Mouse (Mus musculus) embryonic facial prominence, embryonic 11.5 days (tissue): Measurements from ENCODE around the gene Egflam. TPM values are rescaled to one million over a fixed set of nuclear protein-coding genes. Genes with fewer than 3 reads are reported as not detected.

Source experiments
- ATAC-seq: fragments of 200-750 bp; cut with Nextera tagmentation; replicated peaks from 2 replicates; pipeline ENCODE4 v1.8.0; 2017; ENCODE audit warnings: low read depth; ENCODE audit not compliant: insufficient number of reproducible peaks, low FRiP score, low TSS enrichment
- DNase-seq: peaks from one replicate; pipeline ENCODE4 v3.0.0-alpha.2; 2015; ENCODE audit warnings: low spot score
- H3K27ac ChIP-seq: fragments of 300-500 bp; sonication (generic); replicated peaks from 2 replicates; pipeline ENCODE4 v1.5.1; 2014; ENCODE audit warnings: mild to moderate bottlenecking, low read depth, low read length, control low read depth
- H3K27me3 ChIP-seq: fragments of 300-500 bp; sonication (generic); 2 replicates; pipeline ENCODE4 v1.6.1; 2014; ENCODE audit warnings: mild to moderate bottlenecking, low read length, moderate library complexity, mixed read lengths; ENCODE audit not compliant: control insufficient read depth, insufficient read depth
- H3K36me3 ChIP-seq: fragments of 300-500 bp; sonication (generic); replicated peaks from 2 replicates; pipeline ENCODE4 v1.6.1; 2014; ENCODE audit warnings: low read depth, mild to moderate bottlenecking, low read length, moderate library complexity, mixed read lengths; ENCODE audit not compliant: control insufficient read depth, insufficient read depth
- H3K4me1 ChIP-seq: fragments of 300-500 bp; sonication (generic); 2 replicates; pipeline ENCODE4 v1.6.1; 2014; ENCODE audit warnings: low read length, mixed read lengths; ENCODE audit not compliant: control insufficient read depth, insufficient read depth
- H3K4me2 ChIP-seq: fragments of 300-500 bp; sonication (generic); 2 replicates; pipeline ENCODE4 v1.6.1; 2014; ENCODE audit warnings: low read depth, mild to moderate bottlenecking, control low read depth, low read length, moderate library complexity
- H3K4me3 ChIP-seq: fragments of 300-500 bp; sonication (generic); 2 replicates; pipeline ENCODE4 v1.5.1; 2014; ENCODE audit warnings: low read depth, low read length, control low read depth
- H3K9ac ChIP-seq: fragments of 300-500 bp; sonication (generic); replicated peaks from 2 replicates; pipeline ENCODE4 v1.6.1; 2014; ENCODE audit warnings: mild to moderate bottlenecking, control low read depth, low read length
- H3K9me3 ChIP-seq: fragments of 300-500 bp; sonication (generic); replicated peaks from 2 replicates; pipeline ENCODE4 v1.6.1; 2016; ENCODE audit warnings: mild to moderate bottlenecking, low read length, inconsistent platforms, mixed read lengths; ENCODE audit not compliant: control insufficient read depth
- WGBS: fragments of 180-500 bp; shearing (Covaris S2); extraction: QIAGEN DNeasy Blood & Tissue Kit; methylation state at CpG from one replicate; pipeline ENCODE4 v1.1.7; 2014; 5-methylcytosine and 5-hydroxymethylcytosine counted together
- polyA plus RNA-seq: library from polyadenylated mRNA; unstranded; fragments of >200 nt; fragmentation: Nextera tagmentation; extraction: Ambion mirVana; gene quantifications from 2 replicates; pipeline ENCODE4 v1.2.1, GENCODE M21; 2014

The Egflam gene
- polyA plus RNA-seq, 1 experiment from 2014 or later: 13.0 TPM

DNA sequence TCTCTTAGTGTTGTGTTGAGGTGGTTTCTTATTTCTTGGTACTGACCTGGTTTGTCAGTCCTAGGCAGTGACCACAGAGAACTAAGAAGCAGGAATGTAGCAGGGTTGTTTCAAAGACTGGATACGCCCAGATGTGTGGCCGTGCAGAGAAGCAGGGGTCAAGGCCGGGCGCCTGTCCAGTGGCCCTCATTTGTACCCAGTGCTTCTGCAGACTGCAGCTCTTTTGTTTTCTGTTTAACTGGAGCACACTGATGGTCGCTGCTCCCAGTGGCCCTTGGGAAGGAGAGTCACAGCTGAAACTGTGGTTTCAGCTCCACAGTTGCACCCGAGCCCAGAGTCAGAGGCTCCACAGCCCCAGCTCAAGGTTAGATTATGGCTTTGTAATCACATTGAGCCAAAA lies 217.6 kb downstream of the Egflam start:
- H3K4me2 ChIP-seq: no peak overlapping the region
- no peak for DNase-seq
- H3K27me3 ChIP-seq: no peaks in the 10 kb centered on the region
- H3K4me3 ChIP-seq: no peak overlapping the region
- no peak overlapping the region for H3K9ac ChIP-seq
- no peaks in the 10 kb centered on the region for H3K9me3 ChIP-seq
- no peak for ATAC-seq
- H3K27ac ChIP-seq: no peak overlapping the region
- 41% methylated on average over 6 of the region's 6 CpGs for WGBS
- H3K36me3 ChIP-seq: no peaks in the 10 kb centered on the region
- H3K4me1 ChIP-seq: no peaks in the 10 kb centered on the region

DNA sequence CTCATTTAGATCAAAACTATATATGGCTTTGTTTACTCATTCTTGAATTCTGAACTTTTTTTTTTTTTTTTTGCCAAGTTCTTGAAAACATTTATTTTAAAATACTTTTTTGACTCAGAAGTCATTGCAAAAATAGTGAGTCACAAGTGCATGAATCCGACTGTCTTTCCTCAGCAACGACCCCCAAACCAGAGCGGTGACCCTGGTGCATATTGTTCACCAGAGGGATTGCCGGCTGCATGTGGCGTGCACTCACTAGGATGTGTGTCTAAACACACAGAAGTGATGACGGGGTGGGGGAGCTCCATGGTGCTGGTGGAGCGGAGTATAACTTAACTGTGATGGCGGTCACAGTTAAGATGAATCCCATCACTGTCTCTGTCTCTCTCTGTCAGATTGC lies 224.4 kb downstream of the Egflam start:
- Histone ChIP-seq H3K36me3 (no peaks in the 10 kb centered on the region), H3K27ac (no peak overlapping the region), H3K9ac (no peak overlapping the region), H3K27me3 (no peaks in the 10 kb centered on the region), H3K4me2 (no peak overlapping the region), H3K9me3 (no peaks in the 10 kb centered on the region), H3K4me3 (no peak overlapping the region), H3K4me1 (no peaks in the 10 kb centered on the region)
- DNase-seq (no peak), ATAC-seq (no peak)
- 80% methylated on average over 8 of the region's 8 CpGs for WGBS

DNA sequence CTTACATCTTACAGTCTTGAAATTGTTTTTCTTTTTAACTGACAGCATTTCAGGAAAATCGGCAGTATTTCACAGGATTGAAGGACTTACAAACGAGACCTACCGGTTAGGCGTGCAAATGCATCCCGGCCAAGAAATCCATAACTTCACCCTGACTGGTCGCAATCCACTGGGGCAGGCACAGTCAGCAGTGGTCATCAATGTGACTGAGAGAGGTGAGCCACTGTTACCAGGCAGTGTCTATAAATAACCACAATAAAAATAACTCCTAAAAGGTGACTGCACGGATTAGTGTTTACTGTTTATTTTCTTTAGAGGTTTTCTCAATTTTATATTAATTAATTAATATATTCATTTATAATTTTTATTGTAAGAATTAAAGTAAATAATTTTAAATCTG lies 224.8 kb downstream of the Egflam start:
- Histone ChIP-seq H3K4me1 (no peaks in the 10 kb centered on the region), H3K4me3 (no peak overlapping the region), H3K9me3 (no peaks in the 10 kb centered on the region), H3K36me3 (no peaks in the 10 kb centered on the region), H3K27ac (no peak overlapping the region), H3K27me3 (no peaks in the 10 kb centered on the region), H3K4me2 (no peak overlapping the region), H3K9ac (no peak overlapping the region)
- no peak for DNase-seq
- WGBS: 89% methylated on average over 7 of the region's 7 CpGs
- ATAC-seq: no peak

GRCm38 (mm10) chr15:7172875-7173274 lies 225.3 kb downstream of the Egflam start:
- no peak for DNase-seq
- H3K4me2 ChIP-seq: no peak overlapping the region
- WGBS: 69% methylated on average over 2 of the region's 2 CpGs

DNA sequence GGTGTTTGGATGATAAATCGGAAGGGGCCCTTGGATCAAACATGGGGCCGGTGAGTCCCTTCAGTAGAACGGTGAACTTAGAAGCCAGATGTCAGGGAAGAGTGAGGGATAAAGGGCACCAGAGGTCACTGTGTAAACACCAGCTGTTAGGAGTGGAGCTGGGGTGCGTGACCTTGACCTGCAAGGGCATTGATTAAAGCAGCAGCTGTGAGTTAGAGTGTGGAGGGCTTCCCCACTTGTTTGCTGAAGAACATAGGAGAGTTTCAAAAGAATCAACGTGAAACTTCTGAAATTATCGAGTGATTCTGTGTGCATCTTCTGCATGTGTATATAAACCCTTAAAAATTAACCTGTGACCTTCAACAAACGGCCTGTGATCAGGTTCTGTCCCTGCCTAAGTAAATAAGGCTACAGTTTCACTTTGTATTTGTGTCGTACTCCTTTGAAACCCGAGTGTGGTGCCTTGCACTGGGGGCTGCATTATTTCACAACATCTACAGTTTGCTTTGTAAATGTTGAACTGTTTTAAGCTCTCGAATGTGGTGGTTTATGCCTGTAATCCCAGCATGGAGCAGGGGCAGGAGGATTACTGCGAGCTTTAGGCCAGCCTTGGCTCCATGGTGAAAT lies 230.2 kb downstream of the Egflam start:
- DNase-seq (no peak), ATAC-seq (no peak)
- Histone ChIP-seq H3K27ac (no peak overlapping the region), H3K9me3 (no peaks in the 10 kb centered on the region), H3K9ac (no peak overlapping the region), H3K27me3 (no peaks in the 10 kb centered on the region), H3K36me3 (no peaks in the 10 kb centered on the region), H3K4me2 (no peak overlapping the region), H3K4me3 (no peak overlapping the region), H3K4me1 (no peaks in the 10 kb centered on the region)
- WGBS: 36% methylated on average over 11 of the region's 11 CpGs

More at GRCm38 (mm10) chr15:7172875-7173274, 225.3 kb downstream of the Egflam start:
- no peaks in the 10 kb centered on the region for H3K36me3 ChIP-seq
- ATAC-seq: no peak
- no peak overlapping the region for H3K9ac ChIP-seq
- H3K4me1 ChIP-seq: no peaks in the 10 kb centered on the region
- no peak overlapping the region for H3K27ac ChIP-seq
- H3K27me3 ChIP-seq: no peaks in the 10 kb centered on the region
- no peak overlapping the region for H3K4me3 ChIP-seq
- H3K9me3 ChIP-seq: no peaks in the 10 kb centered on the region

DNA sequence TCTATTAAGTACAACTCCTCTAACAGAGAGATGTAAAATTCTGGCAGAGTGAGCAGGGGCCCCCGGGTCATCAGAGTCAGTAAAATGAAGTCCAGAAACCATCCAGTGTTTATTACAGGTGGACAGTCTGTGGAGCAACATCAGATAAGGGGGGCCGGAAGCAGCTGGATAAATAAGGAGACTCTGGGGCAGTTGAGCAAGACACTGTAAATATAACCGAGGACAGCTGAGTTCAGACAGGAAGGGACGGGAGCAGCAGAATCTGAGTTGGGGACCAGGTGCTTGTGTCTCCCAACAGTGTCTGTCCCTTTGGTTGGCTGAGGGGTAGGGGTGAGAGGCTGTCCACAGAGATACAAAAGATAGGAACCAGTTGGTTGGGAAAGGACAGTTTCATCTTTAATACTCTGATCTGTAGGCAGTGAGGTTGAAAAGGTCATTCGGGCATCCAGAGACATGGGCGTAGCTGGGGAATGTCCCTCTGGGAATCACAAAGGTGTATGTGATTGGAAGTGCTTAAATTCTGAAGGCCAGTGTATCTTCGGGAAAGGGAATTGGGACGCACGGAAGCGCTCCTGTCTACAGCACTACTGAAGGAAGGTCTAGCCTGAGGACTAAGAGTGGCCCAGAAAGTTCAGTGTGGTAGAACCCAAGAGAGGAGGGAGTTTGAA lies 230.8 kb downstream of the Egflam start:
- H3K4me3 ChIP-seq: no peak overlapping the region
- H3K4me2 ChIP-seq: no peak overlapping the region
- H3K9ac ChIP-seq: no peak overlapping the region
- 75% methylated on average over 10 of the region's 10 CpGs for WGBS
- DNase-seq: no peak
- no peaks in the 10 kb centered on the region for H3K9me3 ChIP-seq
- no peaks in the 10 kb centered on the region for H3K36me3 ChIP-seq
- ATAC-seq: no peak
- no peaks in the 10 kb centered on the region for H3K4me1 ChIP-seq
- no peak overlapping the region for H3K27ac ChIP-seq
- H3K27me3 ChIP-seq: no peaks in the 10 kb centered on the region

DNA sequence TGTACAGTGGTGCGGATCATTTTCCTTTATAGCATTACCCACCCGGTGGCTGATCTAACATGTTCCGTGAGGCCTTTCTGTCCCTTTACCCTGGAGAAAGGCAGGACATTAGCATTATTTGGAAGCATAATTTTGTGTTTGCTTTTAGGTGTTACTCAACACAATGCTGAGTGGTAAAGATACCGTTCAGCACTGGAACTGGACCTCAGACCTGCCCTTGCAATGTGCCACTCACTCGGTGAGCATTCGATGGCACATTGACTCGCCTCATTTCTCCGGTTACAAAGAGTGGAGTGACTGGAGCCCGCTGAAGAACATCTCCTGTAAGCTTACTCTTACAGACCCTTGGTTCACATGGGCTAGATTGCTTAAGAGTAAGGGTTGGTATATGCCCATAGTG lies 231.5 kb downstream of the Egflam start:
- Histone ChIP-seq H3K4me1 (no peaks in the 10 kb centered on the region), H3K27me3 (no peaks in the 10 kb centered on the region), H3K9me3 (no peaks in the 10 kb centered on the region), H3K27ac (no peak overlapping the region), H3K4me3 (no peak overlapping the region), H3K9ac (no peak overlapping the region), H3K4me2 (no peak overlapping the region), H3K36me3 (no peaks in the 10 kb centered on the region)
- 88% methylated on average over 9 of the region's 9 CpGs for WGBS
- ATAC-seq (no peak), DNase-seq (no peak)

GRCm38 (mm10) chr15:7163851-7164250 lies 234.3 kb downstream of the Egflam start:
- H3K27me3 ChIP-seq: no peaks in the 10 kb centered on the region
- H3K27ac ChIP-seq: no peak overlapping the region
- H3K9ac ChIP-seq: no peak overlapping the region
- H3K9me3 ChIP-seq: no peaks in the 10 kb centered on the region
- no peaks in the 10 kb centered on the region; the same call in 1 of the 2 replicates for H3K36me3 ChIP-seq
- no peak overlapping the region for H3K4me3 ChIP-seq
- no peaks in the 10 kb centered on the region for H3K4me1 ChIP-seq
- 78% methylated on average over 6 of the region's 6 CpGs for WGBS
- no peak for DNase-seq
- no peak for ATAC-seq
- no peak overlapping the region for H3K4me2 ChIP-seq
